Comparison of ENCODE assay signal across 8 mouse cellular contexts in the genomic region with DNA sequence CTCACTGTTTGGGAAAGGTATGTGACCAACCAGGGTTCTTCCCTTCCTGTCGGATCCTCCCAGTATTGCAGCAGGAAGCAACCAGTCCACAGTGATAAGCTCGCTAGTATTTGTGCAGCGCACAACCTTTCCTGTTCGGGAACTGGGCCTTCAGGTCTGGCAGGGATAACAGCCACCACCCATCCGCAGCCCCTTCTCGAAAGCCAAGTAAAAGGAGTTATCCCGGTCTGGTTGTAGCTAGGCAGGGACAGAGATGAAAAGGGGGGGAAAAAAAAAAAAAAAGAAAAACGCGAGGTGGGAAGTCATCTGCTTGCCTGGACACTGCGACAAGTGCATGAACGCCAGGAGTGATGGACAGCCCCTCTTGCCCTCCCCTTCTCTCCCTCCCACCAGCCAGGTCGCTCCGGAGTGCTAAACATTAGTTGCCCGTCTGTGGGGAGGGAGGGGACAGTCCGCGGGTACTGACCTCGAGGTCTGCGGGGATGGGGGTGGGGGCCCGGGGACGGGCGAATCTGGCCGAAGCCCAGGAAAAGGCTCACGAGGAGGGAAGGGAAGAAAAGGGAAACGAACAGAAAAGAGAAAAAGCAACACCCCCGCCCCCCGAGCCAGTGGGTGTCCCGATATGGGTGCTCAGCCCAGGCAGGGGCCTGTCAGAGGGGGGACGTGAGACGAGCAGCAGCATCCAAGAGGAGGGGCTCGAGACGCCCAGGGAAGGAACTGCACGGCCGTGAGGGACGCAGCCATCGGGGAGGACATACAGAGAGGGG. TPM values are rescaled to one million over a fixed set of nuclear protein-coding genes. Genes with fewer than 3 reads are reported as not detected.
A peak's percentile ranks its signal among the peaks of the same experiment; 100 is the strongest.
DNase-seq lines count a peak whose midpoint lies in the region; ATAC-seq and TF ChIP-seq lines count a peak whose summit lies in the region.

No protein-coding gene starts in this region.

- TF ChIP-seq POLR2A in brain, embryonic 14.5 days (IDR thresholded peaks at IDR 0.05; ENCODE audit: borderline replicate concordance, extremely low read depth, insufficient read depth, insufficient read length, poor library complexity, severe bottlenecking) = no peak
- TF ChIP-seq POLR2A in liver, adult 2 months (IDR thresholded peaks at IDR 0.05; ENCODE audit: extremely low read depth, insufficient read depth, low read length) = peak; percentile 47; the same call in 1 of the 2 replicates
- TF ChIP-seq POLR2A in myocyte (IDR thresholded peaks at IDR 0.05; ENCODE audit: insufficient read length, low read depth) = no peak

- peak overlapping the region; percentile 82 for H3K4me2 ChIP-seq in kidney, embryonic 14.5 days (replicated peaks; ENCODE audit: low read depth, low read length)
- peak overlapping the region; percentile 87 for H3K4me2 ChIP-seq in myocyte (ENCODE audit: low read depth)
- H3K4me2 ChIP-seq in stomach, embryonic 14.5 days (replicated peaks; ENCODE audit: low read depth, low read length) = peak overlapping the region; percentile 85

- peak overlapping the region; percentile 96 for H3K27ac ChIP-seq in heart, embryonic 10.5 days
- H3K27ac ChIP-seq in kidney, embryonic 14.5 days (ENCODE audit: low read depth, low read length) = peak overlapping the region; percentile 90
- H3K27ac ChIP-seq in liver, adult 2 months (replicated peaks; ENCODE audit: insufficient read depth, low read depth, low read length) = peak overlapping the region; percentile 90
- peak overlapping the region; percentile 95 for H3K27ac ChIP-seq in stomach, embryonic 14.5 days (ENCODE audit: low read length)

- peak overlapping the region; percentile 99 for H3K4me3 ChIP-seq in heart, embryonic 10.5 days
- H3K4me3 ChIP-seq in kidney, embryonic 14.5 days (ENCODE audit: low read length) = peak overlapping the region; percentile 68
- H3K4me3 ChIP-seq in liver, adult 2 months (ENCODE audit: insufficient read depth, low read depth, low read length) = peak overlapping the region; percentile 95
- peak overlapping the region; percentile 89 for H3K4me3 ChIP-seq in myocyte
- peak overlapping the region; percentile 98 for H3K4me3 ChIP-seq in stomach, embryonic 14.5 days (ENCODE audit: low read depth, low read length)

- ATAC-seq in CD4-positive, CD25-positive, alpha-beta regulatory T cell, adult 4 months = peak; percentile 17
- peak; percentile 82 for ATAC-seq in erythroblast, adult 5-6 weeks (replicated peaks; ENCODE audit: low FRiP score, poor library complexity, severe bottlenecking)
- peak; percentile 83 for ATAC-seq in kidney, embryonic 14.5 days (ENCODE audit: low FRiP score, low TSS enrichment)
- peak; percentile 68 for ATAC-seq in stomach, embryonic 14.5 days (ENCODE audit: insufficient number of reproducible peaks, insufficient read depth, low FRiP score, low read depth)

- peak; percentile 39; the same call in 1 of the 2 replicates for TF ChIP-seq CTCF in brain, embryonic 14.5 days (IDR thresholded peaks at IDR 0.05; ENCODE audit: borderline replicate concordance, extremely low read depth, insufficient read depth, insufficient read length)
- TF ChIP-seq CTCF in liver, adult 2 months (IDR thresholded peaks at IDR 0.05; ENCODE audit: low read depth, low read length) = peak; percentile 29; the same call in 1 of the 2 replicates

- WGBS in heart, embryonic 10.5 days = under 1% methylated on average over 34 of the region's 35 CpGs
- WGBS in kidney, embryonic 14.5 days = 1% methylated on average over 34 of the region's 35 CpGs
- WGBS in liver, adult 2 months = 1% methylated on average over 35 of the region's 35 CpGs
- under 1% methylated on average over 34 of the region's 35 CpGs for WGBS in stomach, embryonic 14.5 days

- H3K4me1 ChIP-seq in heart, embryonic 10.5 days = peaks cover 8% of the 10 kb centered on the region; the same call in 1 of the 2 replicates
- H3K4me1 ChIP-seq in kidney, embryonic 14.5 days (ENCODE audit: control insufficient read depth, insufficient read depth, low read length) = peaks cover 6% of the 10 kb centered on the region; the same call in 1 of the 2 replicates
- peaks cover 12% of the 10 kb centered on the region; the same call in 1 of the 2 replicates for H3K4me1 ChIP-seq in liver, adult 2 months (ENCODE audit: control insufficient read depth, insufficient read depth, low read length)
- peaks cover 8% of the 10 kb centered on the region; the same call in 1 of the 2 replicates for H3K4me1 ChIP-seq in stomach, embryonic 14.5 days (ENCODE audit: control insufficient read depth, insufficient read depth, low read length)

- peak; percentile 79 for DNase-seq in brain, embryonic 14.5 days (ENCODE audit: low read depth)
- DNase-seq in heart, embryonic 10.5 days (ENCODE audit: low spot score) = peak; percentile 88
- DNase-seq in liver, adult 2 months (ENCODE audit: extremely low read depth, low read depth, low spot score) = peak; percentile 83

- H3K9ac ChIP-seq in kidney, embryonic 14.5 days (ENCODE audit: low read depth, low read length) = peak overlapping the region; percentile 77
- peak overlapping the region; percentile 98 for H3K9ac ChIP-seq in liver, adult 2 months (ENCODE audit: low read depth, low read length)
- H3K9ac ChIP-seq in stomach, embryonic 14.5 days (replicated peaks; ENCODE audit: low read depth, low read length) = peak overlapping the region; percentile 87

- H3K9me3 ChIP-seq in heart, embryonic 10.5 days = no peaks in the 10 kb centered on the region
- no peaks in the 10 kb centered on the region for H3K9me3 ChIP-seq in kidney, embryonic 14.5 days (ENCODE audit: control insufficient read depth, low read length)
- H3K9me3 ChIP-seq in stomach, embryonic 14.5 days (ENCODE audit: control insufficient read depth, low read depth, low read length) = no peaks in the 10 kb centered on the region

- H3K79me2 ChIP-seq in liver, adult 2 months (ENCODE audit: control insufficient read depth, insufficient read depth, low read length) = peaks cover 10% of the 10 kb centered on the region; the same call in 1 of the 2 replicates
- peaks cover 40% of the 10 kb centered on the region for H3K79me2 ChIP-seq in myocyte (ENCODE audit: control insufficient read depth, insufficient read depth)

- H3K36me3 ChIP-seq in heart, embryonic 10.5 days = no peaks in the 10 kb centered on the region
- no peaks in the 10 kb centered on the region for H3K36me3 ChIP-seq in kidney, embryonic 14.5 days (ENCODE audit: control insufficient read depth, insufficient read depth, low read length)
- no peaks in the 10 kb centered on the region for H3K36me3 ChIP-seq in liver, adult 2 months (ENCODE audit: control insufficient read depth, insufficient read depth, low read length)
- H3K36me3 ChIP-seq in myocyte (ENCODE audit: control insufficient read depth, insufficient read depth) = no peaks in the 10 kb centered on the region
- no peaks in the 10 kb centered on the region for H3K36me3 ChIP-seq in stomach, embryonic 14.5 days (ENCODE audit: control insufficient read depth, insufficient read depth, low read length)

- H3ac ChIP-seq in myocyte (ENCODE audit: control insufficient read depth, insufficient read length) = peak overlapping the region; percentile 41

- no peaks in the 10 kb centered on the region for H3K27me3 ChIP-seq in heart, embryonic 10.5 days (ENCODE audit: insufficient read depth, poor library complexity, severe bottlenecking)
- H3K27me3 ChIP-seq in kidney, embryonic 14.5 days (ENCODE audit: control insufficient read depth, insufficient read depth, low read length) = no peaks in the 10 kb centered on the region
- H3K27me3 ChIP-seq in liver, adult 2 months (ENCODE audit: control insufficient read depth, insufficient read depth, low read length) = no peaks in the 10 kb centered on the region
- no peaks in the 10 kb centered on the region for H3K27me3 ChIP-seq in myocyte (ENCODE audit: control insufficient read depth, insufficient read depth, insufficient read length)
- H3K27me3 ChIP-seq in stomach, embryonic 14.5 days (ENCODE audit: control insufficient read depth, insufficient read depth, low read length) = no peaks in the 10 kb centered on the region

TF ChIP-seq in myocyte, 11 proteins besides CTCF, POLR2A, EP300 and RAD21:
- TF ChIP-seq TCF3 (IDR thresholded peaks at IDR 0.05; ENCODE audit: insufficient read length, low read depth) = no peak
- TF ChIP-seq SRF (IDR thresholded peaks at IDR 0.05; ENCODE audit: control insufficient read depth, insufficient read length, low read depth) = no peak
- TF ChIP-seq CEBPB (IDR thresholded peaks at IDR 0.05; ENCODE audit: insufficient read depth, poor library complexity, severe bottlenecking) = no peak
- no peak for TF ChIP-seq MYOD1 (IDR thresholded peaks at IDR 0.05; ENCODE audit: control insufficient read depth in 1 of 3, insufficient read length in 2 of 3, low read depth in 2 of 3)
- TF ChIP-seq E2F4 (IDR thresholded peaks at IDR 0.05; ENCODE audit: insufficient read depth) = no peak
- TF ChIP-seq MYOG (IDR thresholded peaks at IDR 0.05; ENCODE audit: control insufficient read depth in 1 of 3, insufficient read depth in 1 of 3, insufficient read length in 2 of 3, low read depth in 2 of 3) = no peak
- TF ChIP-seq USF1 (IDR thresholded peaks at IDR 0.05; ENCODE audit: low read depth) = no peak
- TF ChIP-seq MAX (IDR thresholded peaks at IDR 0.05; ENCODE audit: low read depth) = no peak

RNA-seq across cellular contexts. Expression of gene Rab11a, which starts 0.7 kb away (rescaled TPM):
- 100 to 1,000 TPM; 166 to 218 TPM for polyA plus RNA-seq in CD4-positive, CD25-positive, alpha-beta regulatory T cell, adult 4 months (2017; shearing (Covaris generic))
- 230 and 306 TPM in 2 replicates for polyA plus RNA-seq in brain, embryonic 14.5 days (2012; rRNA removed)
- total RNA-seq in erythroblast, adult 5-6 weeks (2015; ENCODE audit: low replicate concordance) = 49.9 and 65.9 TPM in 2 replicates
- 63.1 and 76.4 TPM in 2 replicates for total RNA-seq in erythroblast, adult 5-6 weeks (2017; ENCODE audit: low replicate concordance)
- 318 and 342 TPM in 2 replicates for polyA plus RNA-seq in heart, embryonic 10.5 days (2016; fragmentation: Nextera tagmentation; extraction: Ambion mirVana)
- 498 and 551 TPM in 2 replicates for polyA plus RNA-seq in kidney, embryonic 14.5 days (2014; fragmentation: Nextera tagmentation; extraction: Ambion mirVana)
- 81.2 and 85.2 TPM in 2 replicates for total RNA-seq in liver, adult 2 months (2014; rRNA removed)
- 57.7 and 69.2 TPM in 2 replicates for polyA plus RNA-seq in liver, adult 2 months (2012; rRNA removed)
- polyA plus RNA-seq in myocyte (2012; fragmentation: generic; extraction: Trizol) = 150 TPM
- 414 and 420 TPM in 2 replicates for polyA plus RNA-seq in stomach, embryonic 14.5 days (2014; fragmentation: Nextera tagmentation; extraction: Ambion mirVana)

Comparison
In these comparisons a context has a peak if more than half of its experiments do, and no peak if none do; other contexts are left out.
1. Peak in every context shown above with its lines: DNase-seq, ATAC-seq, H3K4me3 ChIP-seq and H3K27ac ChIP-seq.
2. ATAC-seq: peak in every context shown above with its lines; median percentile 83 in kidney, embryonic 14.5 days; 82 in erythroblast, adult 5-6 weeks; 68 in stomach, embryonic 14.5 days; 17 in CD4-positive, CD25-positive, alpha-beta regulatory T cell, adult 4 months.